In genomic region chr9:30264533-30265168, GRCm38 (mm10) we compare ENCODE assay signal across 8 mouse cellular contexts.
DNase-seq lines count a peak whose midpoint lies in the region; ATAC-seq lines count a peak whose summit lies in the region.

No protein-coding gene starts in this region.

- peaks cover 6% of the 10 kb centered on the region; the same call in 1 of the 2 replicates for H3K4me1 ChIP-seq in forebrain, embryonic 10.5 days
- H3K4me1 ChIP-seq in hindbrain, embryonic 10.5 days (replicated peaks): peaks cover 4% of the 10 kb centered on the region; the same call in 1 of the 2 replicates

- no peaks in the 10 kb centered on the region for H3K9me3 ChIP-seq in forebrain, embryonic 10.5 days
- no peaks in the 10 kb centered on the region for H3K9me3 ChIP-seq in hindbrain, embryonic 10.5 days

- no peak overlapping the region for H3K27ac ChIP-seq in forebrain, embryonic 10.5 days
- H3K27ac ChIP-seq in hindbrain, embryonic 10.5 days: no peak overlapping the region

- H3K27me3 ChIP-seq in forebrain, embryonic 10.5 days (ENCODE audit: poor library complexity, severe bottlenecking): peaks cover 24% of the 10 kb centered on the region
- no peaks in the 10 kb centered on the region for H3K27me3 ChIP-seq in hindbrain, embryonic 10.5 days (ENCODE audit: insufficient read depth, poor library complexity, severe bottlenecking)

- no peak overlapping the region for H3K4me3 ChIP-seq in forebrain, embryonic 10.5 days
- no peak overlapping the region for H3K4me3 ChIP-seq in hindbrain, embryonic 10.5 days

- DNase-seq in NIH3T3 (ENCODE audit: low read depth): peak; percentile 55
- DNase-seq in c-Kit-positive CD71-negative TER-119-negative erythroid progenitor cells, embryonic 14.5 days (ENCODE audit: low read depth): peak; percentile 22
- DNase-seq in forebrain, embryonic 10.5 days (ENCODE audit: extremely low spot score, low spot score): peak; percentile 82
- peak; percentile 84 for DNase-seq in hindbrain, embryonic 10.5 days (ENCODE audit: low spot score)
- peak; percentile 38 to 77 for DNase-seq in layer of hippocampus, adult 8-10 months (ENCODE audit: low spot score in 2 of 2)
- peak; percentile 69 for DNase-seq in lung, postnatal 10 days
- peak; percentile 87 to 90 for DNase-seq in right cerebral cortex, postnatal 10 days (ENCODE audit: low spot score in 2 of 2)

- 24% methylated on average over 11 of the region's 11 CpGs for WGBS in forebrain, embryonic 10.5 days
- WGBS in hindbrain, embryonic 10.5 days: 28% methylated on average over 11 of the region's 11 CpGs

- no peak for ATAC-seq in megakaryocyte, adult 5-6 weeks (ENCODE audit: poor library complexity, severe bottlenecking)

- no peaks in the 10 kb centered on the region for H3K36me3 ChIP-seq in forebrain, embryonic 10.5 days (replicated peaks)
- no peaks in the 10 kb centered on the region for H3K36me3 ChIP-seq in hindbrain, embryonic 10.5 days

Comparison
In these comparisons a context has a peak if more than half of its experiments do, and no peak if none do; other contexts are left out.
1. DNase-seq: peak in every context shown above with its lines; median percentile 88 in right cerebral cortex, postnatal 10 days; 84 in hindbrain, embryonic 10.5 days; 82 in forebrain, embryonic 10.5 days; 69 in lung, postnatal 10 days; 58 in layer of hippocampus, adult 8-10 months; 55 in NIH3T3; 22 in c-Kit-positive CD71-negative TER-119-negative erythroid progenitor cells, embryonic 14.5 days.